Mouse (Mus musculus) stomach, embryonic 14.5 days (tissue): ENCODE measurements at regions not wholly inside any gene's neighbourhood (a gene's known extent, or its start where the extent isn't known, plus 50 kb on each side); places are given as distances from the start of the nearest gene placed in this dataset.
A peak's percentile ranks its signal among the peaks of the same experiment; 100 is the strongest.

Experiments
- ATAC-seq: fragments of 200-750 bp; cut with Nextera tagmentation; 2 replicates; pipeline ENCODE4 v1.8.0; 2017; ENCODE audit warnings: low read depth, moderate TSS enrichment; ENCODE audit not compliant: insufficient number of reproducible peaks, insufficient read depth, low FRiP score
- H3K27ac ChIP-seq: fragments of 300-500 bp; sonication (generic); 2 replicates; pipeline ENCODE4 v1.5.1; 2014; ENCODE audit warnings: mild to moderate bottlenecking, low read length, moderate library complexity, mixed read lengths
- H3K27me3 ChIP-seq: fragments of 300-500 bp; sonication (generic); 2 replicates; pipeline ENCODE4 v1.6.1; 2014; ENCODE audit warnings: low read length, control low read depth, mixed read lengths; ENCODE audit not compliant: control insufficient read depth, insufficient read depth
- H3K36me3 ChIP-seq: fragments of 300-500 bp; sonication (generic); 2 replicates; pipeline ENCODE4 v1.6.1; 2014; ENCODE audit warnings: mild to moderate bottlenecking, control low read depth, low read length, moderate library complexity, mixed read lengths; ENCODE audit not compliant: control insufficient read depth, insufficient read depth
- H3K4me1 ChIP-seq: fragments of 300-500 bp; sonication (generic); 2 replicates; pipeline ENCODE4 v1.6.1; 2014; ENCODE audit warnings: low read length, control low read depth, mixed read lengths; ENCODE audit not compliant: control insufficient read depth, insufficient read depth
- H3K4me2 ChIP-seq: fragments of 300-500 bp; sonication (generic); replicated peaks from 2 replicates; pipeline ENCODE4 v1.6.1; 2014; ENCODE audit warnings: low read depth, low read length, control low read depth
- H3K4me3 ChIP-seq: fragments of 300-500 bp; sonication (generic); 2 replicates; pipeline ENCODE4 v1.5.1; 2014; ENCODE audit warnings: low read depth, low read length, control low read depth
- H3K9ac ChIP-seq: fragments of 300-500 bp; sonication (generic); replicated peaks from 2 replicates; pipeline ENCODE4 v1.6.1; 2014; ENCODE audit warnings: low read depth, mild to moderate bottlenecking, control low read depth, low read length, moderate library complexity, mixed read lengths
- H3K9me3 ChIP-seq: fragments of 300-500 bp; sonication (generic); 2 replicates; pipeline ENCODE4 v1.6.1; 2016; ENCODE audit warnings: low read depth, low read length, control low read depth; ENCODE audit not compliant: control insufficient read depth
- whole genome bisulfite sequencing: fragments of 180-500 bp; shearing (Covaris S2); extraction: QIAGEN DNeasy Blood & Tissue Kit; methylation state at CpG from one replicate; pipeline ENCODE4 v1.1.7; 2014; 5-methylcytosine and 5-hydroxymethylcytosine counted together

DNA sequence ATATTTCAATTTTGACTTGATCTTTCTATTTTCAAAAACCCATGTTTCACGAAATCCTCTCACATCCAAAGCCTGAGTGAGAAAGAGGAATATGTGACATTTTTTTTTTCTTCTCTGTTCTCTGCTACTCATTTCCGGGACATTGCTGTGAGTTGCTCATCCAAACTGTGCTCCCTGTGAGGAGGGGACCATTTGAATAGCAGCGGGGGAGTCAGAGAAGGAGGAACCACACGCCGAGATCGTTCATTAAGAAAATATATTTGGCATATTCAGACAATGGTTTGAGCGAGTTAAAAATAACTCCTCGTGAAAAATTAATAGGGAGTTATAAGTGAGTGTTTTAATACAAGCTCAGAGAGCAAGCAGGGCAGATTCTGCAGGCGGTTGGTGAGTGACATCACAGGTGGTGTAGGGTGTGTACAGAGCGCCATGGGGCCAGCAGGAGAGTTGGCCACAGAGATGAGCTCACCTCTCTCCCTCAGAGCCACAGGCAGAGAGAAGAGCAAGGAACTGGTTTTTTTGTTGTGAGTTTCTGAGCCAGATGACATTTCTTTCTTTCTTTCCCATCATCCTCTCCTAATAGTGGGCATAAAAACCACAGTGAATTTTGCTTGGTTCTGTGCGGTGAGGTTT, 54.4 kb upstream of the Calcoco1 start:
- Histone ChIP-seq H3K36me3 (no peaks in the 10 kb centered on the region), H3K27ac (no peak overlapping the region), H3K4me1 (no peaks in the 10 kb centered on the region), H3K9me3 (no peaks in the 10 kb centered on the region), H3K4me2 (no peak overlapping the region), H3K9ac (no peak overlapping the region), H3K27me3 (no peaks in the 10 kb centered on the region), H3K4me3 (no peak overlapping the region)
- no peak for ATAC-seq
- 43% methylated on average over 11 of the region's 11 CpGs for WGBS

DNA sequence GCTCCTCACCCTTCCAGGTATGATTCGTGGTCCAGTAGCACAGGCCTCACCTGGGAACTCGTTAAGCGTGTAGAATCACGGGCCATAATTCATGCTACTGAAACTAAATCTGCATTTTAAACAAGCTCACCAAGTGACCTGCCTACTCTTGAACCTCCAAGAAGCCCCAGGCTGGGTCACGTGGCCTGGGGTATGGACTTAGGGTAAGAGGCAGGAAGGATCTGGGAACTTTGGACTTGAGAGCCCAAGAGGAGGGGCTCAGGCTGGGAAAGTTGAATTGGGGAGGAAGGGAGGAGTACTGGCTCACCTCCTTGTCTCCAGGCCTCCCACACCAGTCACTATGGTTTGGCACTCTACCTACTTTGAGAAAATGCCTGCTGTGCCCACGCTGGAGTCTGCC, 58.6 kb upstream of the Calcoco1 start:
- Histone ChIP-seq H3K9me3 (no peaks in the 10 kb centered on the region), H3K27me3 (no peaks in the 10 kb centered on the region), H3K9ac (no peak overlapping the region), H3K4me3 (no peak overlapping the region), H3K4me2 (no peak overlapping the region), H3K36me3 (no peaks in the 10 kb centered on the region), H3K27ac (no peak overlapping the region), H3K4me1 (0 out of 2 replicates have a peak, but pooled peaks cover 5% of the 10 kb centered on the region)
- ATAC-seq = no peak
- 77% methylated on average over 6 of the region's 6 CpGs for WGBS

DNA sequence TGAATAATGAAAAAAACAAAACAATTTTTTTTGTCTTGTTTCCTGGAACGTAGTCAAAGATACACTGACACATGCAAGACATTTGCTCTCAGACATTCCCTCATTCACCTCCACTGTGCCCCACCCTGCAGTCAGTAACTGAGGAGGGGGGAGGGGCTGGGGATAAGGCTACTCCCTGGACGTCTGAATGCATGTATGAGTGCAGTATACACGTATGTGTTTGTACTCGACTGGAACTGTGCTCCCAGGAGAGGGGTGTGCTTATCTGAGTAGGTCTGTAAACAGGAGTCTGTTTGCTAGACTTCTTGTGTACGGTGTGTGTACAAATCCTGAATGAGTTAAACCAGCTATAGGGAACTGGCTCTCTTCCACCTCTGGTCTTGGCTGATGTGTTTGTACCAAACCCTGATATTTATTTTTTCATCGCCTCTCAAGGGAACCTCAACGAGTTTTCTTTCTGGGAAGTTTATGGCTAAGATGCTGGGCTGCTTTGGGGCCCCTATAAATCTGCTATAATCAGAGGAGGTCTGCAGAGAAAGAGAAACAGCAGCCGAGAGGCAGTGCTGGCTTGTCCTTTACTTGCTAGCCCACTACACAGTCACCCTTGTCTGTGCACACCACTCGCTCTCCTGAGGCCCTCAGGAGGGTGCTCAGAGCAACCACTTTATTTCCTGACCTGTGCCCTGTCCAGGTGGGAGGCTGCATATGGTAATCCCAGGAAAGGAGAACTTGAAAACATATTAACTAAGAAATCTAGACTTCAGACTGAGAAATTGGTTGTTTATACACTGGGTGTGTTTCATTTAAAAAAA, 61.2 kb upstream of the Calcoco1 start:
- Histone ChIP-seq H3K4me2 (no peak overlapping the region), H3K4me1 (0 out of 2 replicates have a peak, but pooled peaks cover 5% of the 10 kb centered on the region), H3K9ac (no peak overlapping the region), H3K9me3 (no peaks in the 10 kb centered on the region), H3K27me3 (no peaks in the 10 kb centered on the region), H3K4me3 (no peak overlapping the region), H3K27ac (no peak overlapping the region), H3K36me3 (no peaks in the 10 kb centered on the region)
- peak; percentile 78; the same call in 1 of the 2 replicates for ATAC-seq
- WGBS = 28% methylated on average over 9 of the region's 9 CpGs

DNA sequence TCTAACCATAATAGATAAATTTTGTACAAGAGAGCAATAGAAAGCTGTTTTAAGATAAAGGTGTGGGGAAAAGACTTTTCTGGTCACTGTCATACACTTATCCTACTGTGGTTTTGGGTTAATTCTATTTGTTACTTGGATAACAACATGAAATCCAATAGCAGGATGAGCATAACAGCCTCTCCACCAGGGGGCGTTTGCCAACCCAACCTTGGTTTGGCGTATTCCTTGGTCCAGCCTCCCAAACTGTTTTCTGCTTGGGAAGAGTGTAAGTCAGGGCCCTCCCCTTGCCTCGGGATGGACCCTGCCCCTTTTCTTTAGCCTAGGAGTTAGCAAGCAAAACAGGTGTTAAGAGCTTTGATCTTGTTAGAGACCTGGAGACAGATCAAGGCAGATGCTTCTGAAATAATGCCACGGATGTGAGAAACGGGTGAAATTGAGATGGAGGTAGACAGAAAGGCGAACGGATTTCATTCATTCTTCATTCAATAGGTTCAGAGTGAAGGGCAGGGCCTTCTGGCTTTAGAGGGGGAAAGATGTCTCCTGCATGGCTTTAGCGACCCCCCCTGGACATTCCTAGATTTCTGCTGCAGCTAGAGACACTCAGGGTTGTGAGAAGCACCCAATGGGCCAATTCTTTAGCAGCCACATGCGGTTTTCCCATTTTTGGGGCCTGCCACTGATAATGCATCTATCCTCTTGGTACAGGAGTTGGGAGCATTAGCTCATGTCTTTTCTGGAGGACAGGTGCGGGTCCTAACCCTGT, 63.3 kb upstream of the Calcoco1 start:
- Histone ChIP-seq H3K9ac (no peak overlapping the region), H3K27ac (no peak overlapping the region), H3K4me1 (0 out of 2 replicates have a peak, but pooled peaks cover 5% of the 10 kb centered on the region), H3K27me3 (no peaks in the 10 kb centered on the region), H3K36me3 (no peaks in the 10 kb centered on the region), H3K4me3 (no peak overlapping the region), H3K9me3 (no peaks in the 10 kb centered on the region), H3K4me2 (no peak overlapping the region)
- 31% methylated on average over 10 of the region's 10 CpGs for WGBS
- ATAC-seq = no peak

DNA sequence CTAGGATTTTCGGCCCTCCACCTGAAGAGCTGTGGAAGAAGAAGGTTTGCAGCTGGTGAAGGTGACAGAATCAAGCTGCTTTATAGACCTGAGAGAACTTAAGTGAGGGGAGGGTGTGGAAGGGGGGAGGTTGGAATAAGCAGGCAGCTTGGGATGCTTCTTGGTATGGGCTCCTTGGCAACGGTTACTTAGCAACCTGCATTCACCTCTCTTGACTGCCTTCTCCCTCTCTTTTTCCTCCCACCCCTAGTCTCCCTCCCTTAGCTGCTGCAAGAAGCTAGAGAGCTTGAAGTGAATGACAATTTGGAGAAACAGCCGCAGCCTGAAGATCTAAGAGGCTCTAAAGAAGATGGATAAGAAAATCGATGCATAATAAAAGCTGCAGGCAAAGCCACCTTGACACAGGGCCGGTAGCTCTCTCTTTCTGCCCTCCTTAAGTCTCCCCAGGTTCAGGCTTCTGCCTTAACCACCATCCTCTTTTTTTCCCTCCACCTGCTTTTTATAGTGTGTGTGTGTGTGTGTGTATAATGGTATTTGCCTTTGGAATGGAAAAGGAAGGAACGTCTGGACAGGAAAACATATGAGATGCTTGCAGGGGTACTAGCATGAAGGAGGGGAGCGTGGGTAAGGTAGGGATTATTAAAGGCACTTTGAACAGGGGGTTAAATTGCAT, 67.0 kb upstream of the Calcoco1 start:
- Histone ChIP-seq H3K4me3 (no peak overlapping the region), H3K4me2 (no peak overlapping the region), H3K9ac (no peak overlapping the region), H3K36me3 (no peaks in the 10 kb centered on the region), H3K9me3 (no peaks in the 10 kb centered on the region), H3K27me3 (no peaks in the 10 kb centered on the region), H3K27ac (no peak overlapping the region), H3K4me1 (0 out of 2 replicates have a peak, but pooled peaks cover 2% of the 10 kb centered on the region)
- WGBS = 49% methylated on average over 7 of the region's 7 CpGs
- no peak for ATAC-seq

DNA sequence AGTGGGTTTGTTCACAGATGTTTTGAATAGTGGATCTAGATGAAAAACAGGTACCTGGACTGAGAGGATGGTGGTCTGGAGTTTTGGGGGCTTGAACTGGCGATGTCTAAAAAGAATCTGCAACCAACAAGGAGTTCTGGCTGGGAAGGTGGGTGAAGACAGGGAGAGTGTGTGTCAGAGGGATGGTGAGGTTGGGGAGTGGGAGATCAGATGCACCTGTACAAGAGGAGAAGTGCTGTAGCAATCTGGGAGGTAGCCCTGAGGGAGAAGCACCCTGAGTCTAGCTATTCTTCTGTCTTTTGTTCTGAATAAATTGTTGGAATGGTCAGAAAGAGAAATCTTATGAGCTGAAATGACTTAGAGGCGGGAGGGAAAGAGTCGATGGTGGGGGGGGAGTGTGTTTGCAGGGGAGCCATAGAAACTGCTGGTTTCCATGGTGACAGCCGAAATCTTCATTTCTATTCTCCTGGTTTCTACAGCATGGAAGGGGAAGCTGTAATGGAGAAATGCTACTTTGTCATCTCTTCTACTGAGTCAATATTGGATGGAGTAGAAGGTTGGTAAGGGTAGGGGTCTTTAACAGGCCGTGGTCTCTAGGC, 75.1 kb upstream of the Calcoco1 start:
- no peak overlapping the region for H3K27ac ChIP-seq
- H3K9me3 ChIP-seq = no peaks in the 10 kb centered on the region
- no peak for ATAC-seq
- no peak overlapping the region for H3K9ac ChIP-seq
- no peak overlapping the region for H3K4me2 ChIP-seq
- 73% methylated on average over 5 of the region's 5 CpGs for WGBS
- H3K4me3 ChIP-seq = no peak overlapping the region
- H3K36me3 ChIP-seq = no peaks in the 10 kb centered on the region
- H3K27me3 ChIP-seq = no peaks in the 10 kb centered on the region
- H3K4me1 ChIP-seq = 0 out of 2 replicates have a peak, but pooled peaks cover 2% of the 10 kb centered on the region

DNA sequence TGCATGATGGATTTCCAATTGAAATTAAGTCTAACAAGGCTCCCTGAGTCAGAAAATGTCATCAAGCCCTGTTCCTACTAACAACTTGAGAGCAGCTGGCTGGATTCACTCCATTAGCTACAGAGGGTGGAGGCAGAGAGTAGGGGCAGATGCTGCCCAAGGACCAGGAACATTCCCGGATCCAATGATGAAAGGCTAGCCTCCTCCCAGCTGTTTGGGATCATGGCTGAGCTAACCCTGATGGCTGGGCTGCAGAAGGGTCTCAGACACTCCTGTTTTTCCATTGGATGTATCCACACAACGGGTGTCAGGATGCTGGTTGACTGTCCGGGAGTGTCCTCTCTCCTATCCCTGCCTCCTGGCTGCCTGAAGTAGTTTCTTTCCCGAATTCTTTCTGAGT, 78.1 kb upstream of the Calcoco1 start:
- Histone ChIP-seq H3K4me3 (no peak overlapping the region), H3K9ac (no peak overlapping the region), H3K27me3 (no peaks in the 10 kb centered on the region), H3K4me2 (no peak overlapping the region), H3K27ac (no peak overlapping the region), H3K36me3 (no peaks in the 10 kb centered on the region), H3K9me3 (no peaks in the 10 kb centered on the region), H3K4me1 (no peaks in the 10 kb centered on the region)
- no peak for ATAC-seq
- 70% methylated on average over 4 of the region's 4 CpGs for WGBS
